Mouse (Mus musculus) right cerebral cortex, postnatal 25 days (tissue): ENCODE data around the gene Aip.
A peak's percentile ranks its signal among the peaks of the same experiment; 100 is the strongest.

ENCODE experiments used
- DNase-seq: peaks from one replicate; pipeline ENCODE4 v3.0.0; 2022

Gene Aip

DNA sequence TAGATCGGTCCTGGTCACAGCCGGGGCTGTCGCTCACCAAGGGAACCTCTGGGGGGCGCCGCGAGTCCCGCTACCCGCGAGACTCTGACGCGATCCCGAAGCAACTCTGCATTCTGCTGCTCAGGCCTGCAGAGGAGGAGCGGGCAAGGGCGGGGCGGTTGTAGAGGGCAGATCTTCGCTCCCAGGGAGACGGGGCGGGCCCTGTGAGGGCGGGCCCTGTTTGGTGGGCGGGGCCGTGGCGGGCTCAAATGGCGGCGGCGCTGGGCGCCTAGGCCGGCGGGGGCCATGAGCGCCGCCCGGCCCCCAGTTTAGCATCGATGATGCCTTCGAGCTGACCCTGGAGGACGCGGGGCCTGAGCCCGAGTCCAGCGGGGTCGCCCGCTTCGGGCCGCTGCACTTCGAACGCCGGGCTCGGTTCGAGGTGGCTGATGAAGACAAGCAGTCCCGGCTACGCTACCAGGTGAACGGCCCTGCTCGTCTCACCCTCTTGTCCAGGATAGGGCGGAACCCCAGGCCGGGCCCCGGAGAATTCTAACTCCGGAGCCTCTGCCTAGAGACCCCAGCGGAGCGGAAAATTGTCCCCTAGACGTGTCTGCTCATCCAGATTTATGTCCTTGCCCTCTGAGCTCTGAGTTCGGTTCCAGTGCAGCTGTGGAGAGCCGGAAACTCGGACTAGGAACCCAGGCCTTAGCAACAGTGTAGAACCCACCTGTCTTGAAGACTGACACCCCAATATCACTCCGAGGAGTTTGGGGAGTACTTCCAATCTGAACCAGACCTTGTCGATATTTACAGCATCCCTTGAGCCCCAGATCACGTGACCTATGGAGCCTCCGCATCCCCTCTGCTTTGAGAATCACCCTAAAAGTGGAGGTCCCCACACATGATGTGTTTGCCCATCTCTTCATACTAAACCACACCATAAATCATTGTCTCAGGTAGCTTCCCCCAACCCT, at the start of gene Aip:
TSS of gene Aip (minus strand) at position 118 of the 956 bp plus-strand sequence.
- DNase-seq, result peak; percentile 98

DNA sequence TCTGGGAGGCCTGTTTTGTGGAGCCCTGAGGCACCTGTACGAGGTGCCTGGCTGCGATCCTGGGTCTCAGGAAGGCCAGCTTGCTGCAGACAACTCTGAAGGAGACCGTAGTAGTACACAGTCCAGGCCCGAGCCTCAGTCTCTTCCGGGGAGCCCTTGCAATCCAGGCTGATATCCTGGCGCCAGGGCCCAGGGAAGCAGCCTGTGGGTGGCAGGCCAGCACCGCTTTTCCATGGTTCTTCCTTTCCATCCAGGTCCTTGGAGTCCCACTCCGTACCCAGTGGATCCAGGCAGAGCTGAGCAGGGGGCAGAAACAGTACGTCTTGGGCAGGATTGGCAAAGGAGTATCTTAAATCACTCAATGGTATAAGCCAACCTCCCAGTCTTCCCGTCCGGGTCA, 47.3 kb upstream of the Aip start:
- no peak for DNase-seq

DNA sequence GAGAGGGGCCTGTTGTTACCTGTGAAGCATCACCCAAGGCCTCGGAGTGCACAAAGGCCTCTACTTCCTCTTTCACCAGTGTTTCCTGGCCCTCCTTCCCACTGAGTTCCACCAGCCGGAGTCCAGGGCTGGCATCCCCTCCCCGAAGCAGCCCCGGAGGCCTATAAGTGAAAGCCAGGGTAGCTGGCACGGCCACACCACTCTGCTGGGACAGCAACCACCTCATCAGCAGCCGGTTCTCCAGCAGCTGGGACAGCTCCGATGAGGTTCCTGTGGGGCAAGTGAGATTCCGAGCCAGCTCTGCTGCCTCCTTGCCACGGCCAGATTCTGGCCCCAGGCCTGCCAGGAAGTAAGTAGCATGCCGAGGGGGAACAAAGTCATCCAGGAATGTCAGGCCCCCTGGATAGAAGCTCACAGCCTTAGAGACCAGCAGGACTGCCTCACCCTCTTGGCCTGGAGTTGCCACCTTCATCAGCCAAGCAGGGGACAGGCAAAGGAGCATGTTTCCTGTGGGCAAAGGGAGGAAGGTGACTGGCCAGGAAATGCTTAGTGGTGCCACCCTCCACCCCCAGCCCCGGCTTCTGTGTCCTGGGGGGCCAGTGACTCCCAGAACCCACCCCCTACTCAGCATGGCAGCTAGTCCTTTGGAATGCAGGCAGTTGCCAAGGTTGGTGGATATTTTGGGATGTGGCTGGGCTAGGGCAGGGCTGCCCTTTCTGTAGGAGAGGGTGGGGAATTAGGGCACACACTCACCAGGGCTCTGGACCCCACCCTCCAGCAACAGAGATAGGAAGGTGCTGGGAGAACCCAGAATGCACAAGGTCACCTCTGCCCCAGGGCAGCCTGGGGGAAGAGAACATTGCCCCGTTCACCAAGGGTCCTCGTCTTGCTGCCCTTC, 46.0 kb upstream of the Aip start:
- no peak for DNase-seq

DNA sequence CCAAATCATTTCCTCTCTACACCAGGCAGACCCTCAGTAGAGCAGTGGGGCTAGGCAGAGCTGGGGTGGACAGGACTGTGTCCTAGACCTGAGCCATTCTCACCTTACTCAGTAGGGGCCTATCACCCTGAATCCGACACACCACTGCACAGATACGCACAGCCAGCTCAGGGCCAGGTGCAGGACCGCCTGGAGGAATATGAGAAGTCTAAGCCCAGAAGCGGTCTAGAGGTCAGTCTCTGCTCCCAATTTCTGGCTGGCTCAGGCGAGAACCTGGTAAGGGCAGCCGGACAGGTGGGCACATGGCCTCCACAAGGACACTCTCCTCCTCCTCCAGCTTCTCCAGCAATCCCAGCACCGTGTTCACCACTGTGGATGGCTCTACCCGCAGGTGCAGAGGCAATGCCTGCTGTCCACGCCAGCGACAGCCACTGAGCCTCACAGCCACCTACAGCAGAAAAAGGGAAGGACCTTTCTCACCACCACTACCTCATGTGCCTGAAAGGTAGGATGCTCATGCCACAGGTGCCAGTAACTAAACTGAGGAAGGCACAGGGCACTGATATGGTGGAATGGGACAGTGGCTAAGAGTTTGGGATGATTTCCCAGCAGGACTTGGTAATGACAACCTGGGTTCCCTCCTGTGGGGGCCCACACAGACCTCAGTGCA, 45.2 kb upstream of the Aip start:
- no peak for DNase-seq

DNA sequence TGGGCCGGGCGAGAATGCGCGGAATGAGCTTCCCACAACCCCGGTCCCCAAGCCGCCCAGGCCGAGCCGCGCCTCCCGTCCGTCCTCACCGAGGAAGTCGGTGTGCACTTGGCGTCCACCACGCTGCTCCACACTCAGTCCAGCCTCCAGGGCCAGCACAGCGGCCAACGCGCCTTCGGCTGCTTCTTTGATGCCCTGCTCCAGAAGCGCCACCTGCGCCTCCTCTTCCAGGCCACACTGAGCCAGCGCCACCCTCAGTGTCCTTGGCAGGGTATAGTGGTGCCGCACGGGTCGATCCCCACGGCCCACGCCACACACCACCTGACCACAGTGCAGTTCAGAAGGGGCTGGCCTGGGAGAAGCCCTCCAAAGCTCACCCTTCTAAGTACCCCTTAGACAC, 44.2 kb upstream of the Aip start:
- DNase-seq, result no peak

DNA sequence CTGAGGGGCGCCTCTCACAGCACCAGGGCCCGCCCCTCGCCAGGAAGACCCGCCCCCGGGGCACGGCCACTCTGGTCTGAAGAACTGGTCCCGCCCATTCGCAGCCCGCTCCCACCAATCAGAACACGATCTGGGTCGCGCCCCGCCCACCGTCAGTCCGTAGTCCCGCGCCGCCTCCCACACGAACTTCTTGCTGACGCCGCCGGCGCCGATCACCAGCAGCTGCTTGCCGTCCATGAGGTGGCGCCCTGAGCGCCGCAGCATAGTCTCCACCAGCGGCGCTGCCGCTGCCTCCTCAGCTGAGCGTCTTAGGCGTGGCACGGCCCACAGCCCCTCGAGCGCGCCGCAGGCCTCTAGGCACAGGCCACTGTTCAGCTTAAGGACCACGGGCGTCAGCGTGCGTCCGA, 43.7 kb upstream of the Aip start:
- peak; percentile 100 for DNase-seq

DNA sequence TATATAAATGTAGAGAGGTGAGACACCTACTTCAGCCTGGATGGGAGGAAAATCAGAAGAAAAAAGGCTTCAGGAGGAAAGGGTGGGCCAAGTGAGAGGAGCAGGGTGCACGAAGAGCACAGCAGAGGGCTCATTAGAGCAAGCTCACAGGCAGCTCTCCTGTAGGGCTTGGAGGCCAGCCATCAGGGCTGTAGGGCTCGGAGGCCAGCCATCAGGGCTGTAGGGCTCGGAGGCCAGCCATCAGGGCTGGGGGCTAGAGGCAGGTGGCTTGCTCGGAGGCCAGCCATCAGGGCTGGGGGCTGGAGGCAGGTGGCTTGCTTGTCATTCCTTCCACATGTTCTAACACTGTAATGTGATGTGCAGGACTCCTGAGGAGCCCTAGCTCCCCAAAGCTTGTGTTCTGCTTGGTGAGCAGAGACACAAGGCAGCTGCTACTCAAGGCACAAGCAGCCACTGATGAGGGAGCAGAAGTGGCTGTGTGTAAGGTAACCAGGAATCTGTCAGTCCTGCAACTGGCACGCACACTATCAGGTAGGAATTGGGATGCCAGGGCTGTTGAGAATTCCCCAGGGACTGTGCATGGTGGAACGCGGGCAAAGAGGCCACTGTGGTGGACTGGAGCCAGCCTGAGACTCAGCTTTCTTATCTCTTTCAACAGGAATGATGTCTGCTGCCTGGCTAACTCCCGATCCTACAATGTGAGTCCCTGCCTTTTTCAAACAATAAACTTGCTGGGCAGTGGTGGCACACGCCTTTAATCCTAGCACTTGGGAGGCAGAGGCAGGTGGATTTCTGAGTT, 41.2 kb upstream of the Aip start:
- DNase-seq, result no peak

DNA sequence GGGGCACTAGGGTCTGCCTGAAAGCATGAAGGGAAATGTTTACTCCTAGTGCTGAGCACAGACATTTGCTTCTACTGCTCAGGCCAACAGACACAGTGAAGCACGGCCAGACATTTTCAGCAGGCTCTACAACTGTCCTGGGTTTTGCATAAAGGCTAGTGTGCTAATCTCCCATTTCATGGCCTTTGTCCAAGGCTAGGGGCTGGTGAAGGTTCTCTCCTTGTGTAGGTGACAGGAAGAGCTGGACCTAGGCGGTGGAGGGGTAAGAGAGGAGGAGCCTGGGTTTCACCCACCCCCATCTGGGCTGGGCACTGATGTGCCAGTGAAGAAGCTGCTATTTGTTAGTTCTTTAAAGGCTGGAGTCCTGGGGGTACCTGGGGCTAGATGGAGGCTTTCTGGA, 39.1 kb upstream of the Aip start:
- DNase-seq, result no peak

DNA sequence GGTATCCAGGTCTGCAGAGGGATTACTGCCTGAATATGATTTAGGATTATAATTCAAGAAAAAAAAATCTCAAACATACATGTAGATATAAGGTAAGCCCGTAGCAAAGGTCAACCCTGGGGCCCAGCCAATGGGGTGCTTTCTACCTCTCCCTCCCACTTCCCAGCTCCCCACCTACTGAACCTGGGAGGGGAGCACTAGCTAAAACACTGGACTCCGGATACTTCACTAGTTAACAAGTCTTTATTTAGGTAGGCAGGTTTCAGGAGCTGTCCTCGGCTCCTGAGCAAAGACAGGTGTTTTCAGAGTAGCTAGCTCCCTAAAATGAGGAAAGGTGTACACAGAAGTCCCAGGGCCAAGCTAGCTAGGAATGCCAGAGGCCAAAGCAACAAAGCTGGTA, 38.4 kb upstream of the Aip start:
- DNase-seq, result no peak

DNA sequence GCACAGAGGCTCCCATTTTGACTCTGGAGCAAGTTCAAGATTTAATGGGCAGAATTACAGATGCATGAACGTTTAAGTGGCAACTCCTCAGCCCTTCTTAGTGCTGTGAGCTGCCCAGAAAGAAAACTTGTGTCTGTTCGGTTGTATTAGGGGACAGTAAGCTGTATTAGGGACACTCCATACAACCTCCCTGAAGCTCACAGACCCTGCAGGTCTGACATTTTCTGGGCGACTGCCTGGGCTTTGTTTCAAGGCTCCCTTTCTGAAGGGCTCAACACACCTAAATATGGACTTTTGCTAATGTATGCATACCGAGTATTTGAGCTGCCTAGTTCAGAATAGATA, 37.9 kb upstream of the Aip start:
- DNase-seq, result no peak

DNA sequence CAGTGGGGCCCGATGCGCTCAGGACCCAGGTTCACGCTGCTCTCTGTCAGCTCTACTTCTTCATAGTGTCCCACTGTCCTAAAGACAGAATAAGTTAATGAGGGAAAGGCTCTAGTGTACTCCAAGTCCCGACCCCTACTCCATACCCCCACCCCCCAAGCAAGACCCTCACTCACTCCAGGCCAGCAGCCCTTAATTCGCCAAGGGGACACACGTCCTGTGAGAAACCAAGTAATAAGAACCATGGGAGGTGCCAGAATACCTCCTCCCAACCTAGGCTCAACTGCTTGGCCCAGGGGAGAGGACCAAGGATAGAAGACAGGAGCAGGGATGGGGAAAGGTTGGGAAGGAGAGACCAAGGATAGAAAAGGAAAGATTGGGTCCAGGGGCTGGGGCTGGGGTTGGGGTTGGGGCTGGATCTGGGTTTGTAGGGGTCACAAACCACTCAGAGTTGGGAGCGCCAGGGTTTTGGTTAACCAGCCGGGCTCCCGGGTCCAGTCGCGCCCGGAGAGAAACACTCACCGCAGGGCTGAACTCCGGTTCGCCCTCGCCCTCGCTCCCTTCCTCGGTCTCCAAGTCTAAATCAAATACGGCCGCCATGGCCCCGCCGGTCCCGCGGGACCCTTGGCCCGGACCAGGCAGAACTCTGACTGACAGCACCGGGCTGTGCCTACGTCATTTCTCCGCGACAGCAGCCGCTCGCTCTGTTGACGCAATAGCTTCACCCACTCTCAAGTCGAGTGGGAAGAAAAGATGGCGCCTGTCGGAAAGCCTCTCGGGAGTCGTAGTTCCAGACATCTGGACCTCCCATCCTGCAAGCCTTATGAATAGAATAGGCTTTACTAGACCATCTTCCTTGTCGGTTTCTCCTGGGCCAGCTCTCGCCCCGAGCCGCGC, 37.2 kb upstream of the Aip start, which contains the start of gene Rps6kb2:
TSS of gene Rps6kb2 (minus strand) at position 709 of the 897 bp plus-strand sequence.
- peak; percentile 97 for DNase-seq

DNA sequence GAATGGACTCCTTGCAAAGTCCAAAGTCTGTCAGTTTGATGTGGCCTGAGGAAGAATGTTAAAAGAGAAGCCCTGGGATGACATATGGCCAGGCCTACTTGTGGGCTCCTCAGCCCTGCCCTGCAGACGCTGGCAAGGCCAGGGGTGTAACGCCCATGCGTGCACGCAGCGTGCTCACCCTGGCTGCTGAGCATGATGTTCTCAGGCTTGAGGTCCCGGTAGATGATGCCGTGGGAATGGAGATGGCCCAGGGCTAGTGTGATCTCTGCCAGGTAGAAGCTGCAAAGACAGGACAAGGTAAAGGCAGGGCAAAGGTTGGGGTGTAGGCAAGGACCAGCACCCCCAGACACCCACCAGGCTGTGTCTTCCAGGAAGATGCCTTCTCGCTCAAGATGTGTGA, 33.4 kb upstream of the Aip start:
- DNase-seq, result no peak

DNA sequence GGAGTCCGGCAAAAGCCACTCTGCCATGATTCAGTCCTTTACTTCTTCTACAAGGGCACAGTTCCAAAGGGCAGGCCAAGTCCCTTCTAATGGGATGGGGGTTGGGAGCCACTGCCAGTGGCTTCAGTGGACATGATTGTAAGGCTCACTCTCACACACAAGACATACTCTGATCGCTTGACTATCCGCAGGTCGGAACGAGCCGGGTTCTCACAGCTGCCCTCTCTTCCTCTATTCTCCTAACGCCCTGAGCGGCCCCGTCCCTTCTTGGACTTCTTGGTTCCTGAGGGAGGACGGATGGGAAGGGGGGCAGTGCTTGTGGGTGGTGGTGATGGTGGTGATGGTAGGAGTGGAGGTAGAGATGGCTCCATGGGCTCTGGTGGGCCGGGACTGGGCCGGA, 31.1 kb upstream of the Aip start:
- no peak for DNase-seq

DNA sequence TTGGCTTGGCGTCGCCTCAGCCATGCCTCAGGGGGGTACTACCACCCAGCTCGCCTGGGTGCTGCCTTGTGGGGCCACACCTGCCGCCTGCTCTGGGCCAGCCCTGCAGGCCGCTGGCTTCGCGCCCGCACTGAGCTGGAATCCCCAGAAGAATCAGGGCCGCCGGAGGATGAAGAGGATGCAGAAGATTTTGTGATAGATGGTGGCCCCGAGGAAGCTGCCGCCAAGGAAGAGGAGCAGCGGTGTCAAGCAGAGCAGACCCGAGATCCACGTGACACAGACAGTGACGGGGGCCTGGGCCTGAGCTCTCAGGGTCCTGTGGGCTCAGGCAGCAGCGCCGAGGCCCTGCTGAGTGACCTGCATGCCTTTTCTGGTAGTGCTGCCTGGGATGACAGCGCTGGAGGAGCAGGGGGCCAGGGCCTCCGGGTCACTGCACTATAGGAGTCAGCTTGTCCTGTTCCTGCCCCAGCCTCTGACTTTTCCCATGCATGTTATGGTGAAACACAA, 30.5 kb upstream of the Aip start:
- DNase-seq, result no peak

DNA sequence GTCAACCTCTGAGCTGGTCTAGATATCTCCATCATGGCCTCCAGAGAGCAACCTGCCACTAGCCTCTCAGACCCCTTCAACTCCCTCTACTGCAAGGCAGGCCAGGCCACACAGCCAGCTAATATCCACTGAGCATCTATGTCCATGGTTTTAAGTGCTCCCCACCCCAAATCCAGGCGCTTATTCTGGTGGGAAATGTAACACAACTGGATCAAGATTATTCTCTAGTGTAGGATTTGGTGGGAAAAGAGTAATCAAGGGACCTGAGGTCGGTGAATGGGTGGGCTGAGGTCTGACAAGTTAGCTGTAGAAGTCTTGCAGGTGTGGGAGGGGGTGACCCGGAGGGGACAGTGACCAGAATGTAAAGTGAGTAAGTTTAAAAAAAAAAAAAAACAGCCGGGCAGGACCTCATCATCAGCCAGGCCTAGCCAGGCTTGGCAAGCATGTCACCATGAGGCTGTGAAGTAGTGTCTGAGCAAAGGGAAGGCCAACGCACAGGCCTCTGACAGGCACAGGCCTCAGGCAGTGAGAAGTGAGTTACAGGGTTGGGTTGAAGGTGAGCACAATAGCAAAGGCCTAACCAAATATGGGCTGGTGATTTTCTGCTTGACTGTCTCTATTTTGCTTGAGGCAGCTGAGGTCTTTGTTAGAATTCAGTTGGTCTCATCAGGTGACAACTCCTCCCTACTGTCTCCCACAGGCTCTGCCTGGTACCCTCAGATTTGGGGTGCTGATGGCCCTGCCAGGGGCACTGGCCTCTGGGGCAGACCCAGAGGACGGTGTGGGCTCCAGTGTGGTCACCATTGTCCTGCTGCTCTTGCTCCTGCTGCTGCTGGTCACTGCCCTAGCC, 29.8 kb upstream of the Aip start:
- no peak for DNase-seq

DNA sequence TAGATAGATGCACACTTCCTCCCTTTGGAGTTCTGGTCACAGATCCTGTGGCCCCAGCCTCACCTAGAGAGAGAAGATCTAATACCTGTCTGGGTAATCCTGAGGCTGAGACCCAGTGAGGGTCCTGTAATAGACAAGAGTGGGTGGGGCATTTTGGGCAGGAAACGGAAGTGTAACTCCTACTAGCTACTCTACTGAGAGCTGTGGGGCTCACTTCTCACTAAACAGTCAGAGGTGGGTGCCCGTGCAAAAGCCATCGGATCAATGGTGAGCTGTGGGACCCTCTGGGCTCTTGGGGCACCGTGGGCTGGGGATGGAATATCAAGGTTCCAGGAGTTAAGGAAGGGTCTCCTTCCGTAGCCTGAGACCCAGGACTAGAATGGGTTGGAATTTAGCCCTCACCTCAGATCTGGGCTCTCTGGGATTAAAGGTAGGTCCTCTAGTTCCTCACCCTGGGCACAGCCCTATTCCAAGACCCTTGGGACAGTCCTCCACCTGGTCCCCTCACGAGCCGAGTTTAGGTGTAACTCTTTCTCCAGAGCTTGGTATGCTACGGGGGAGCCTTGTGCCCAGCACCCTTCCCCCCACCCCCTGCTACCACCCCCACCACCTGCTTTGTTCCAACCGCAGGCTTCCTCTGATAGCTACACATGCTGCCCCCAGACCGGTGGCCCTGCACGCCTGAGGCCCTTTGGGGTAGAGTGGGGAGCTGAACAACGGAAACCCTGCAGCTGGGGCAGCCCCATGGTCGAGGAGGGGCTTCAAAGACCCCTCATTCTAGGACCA, 29.0 kb upstream of the Aip start:
- no peak for DNase-seq

DNA sequence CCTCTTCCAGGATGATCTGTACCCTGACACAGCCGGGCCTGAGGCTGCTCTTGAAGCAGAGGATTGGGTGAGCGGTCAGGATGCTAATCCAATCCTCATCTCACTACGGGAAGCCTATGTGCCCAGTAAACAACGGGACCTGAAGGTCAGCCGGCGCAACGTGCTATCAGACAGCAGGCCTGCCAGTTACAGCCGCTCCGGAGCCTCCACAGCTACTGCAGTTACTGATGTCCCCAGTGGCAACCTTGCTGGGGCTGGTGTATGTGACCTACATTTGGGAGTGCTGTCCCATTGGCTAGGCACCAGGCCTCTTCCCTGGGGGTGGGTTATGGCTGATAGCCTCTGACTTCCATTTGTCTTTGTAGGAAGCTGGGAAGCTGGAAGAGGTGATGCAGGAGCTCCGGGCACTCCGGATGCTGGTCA, 27.6 kb upstream of the Aip start, which contains the start of gene Ptprcap:
TSS of gene Ptprcap (plus strand) at position 373 of the 423 bp plus-strand sequence.
- DNase-seq, result no peak

DNA sequence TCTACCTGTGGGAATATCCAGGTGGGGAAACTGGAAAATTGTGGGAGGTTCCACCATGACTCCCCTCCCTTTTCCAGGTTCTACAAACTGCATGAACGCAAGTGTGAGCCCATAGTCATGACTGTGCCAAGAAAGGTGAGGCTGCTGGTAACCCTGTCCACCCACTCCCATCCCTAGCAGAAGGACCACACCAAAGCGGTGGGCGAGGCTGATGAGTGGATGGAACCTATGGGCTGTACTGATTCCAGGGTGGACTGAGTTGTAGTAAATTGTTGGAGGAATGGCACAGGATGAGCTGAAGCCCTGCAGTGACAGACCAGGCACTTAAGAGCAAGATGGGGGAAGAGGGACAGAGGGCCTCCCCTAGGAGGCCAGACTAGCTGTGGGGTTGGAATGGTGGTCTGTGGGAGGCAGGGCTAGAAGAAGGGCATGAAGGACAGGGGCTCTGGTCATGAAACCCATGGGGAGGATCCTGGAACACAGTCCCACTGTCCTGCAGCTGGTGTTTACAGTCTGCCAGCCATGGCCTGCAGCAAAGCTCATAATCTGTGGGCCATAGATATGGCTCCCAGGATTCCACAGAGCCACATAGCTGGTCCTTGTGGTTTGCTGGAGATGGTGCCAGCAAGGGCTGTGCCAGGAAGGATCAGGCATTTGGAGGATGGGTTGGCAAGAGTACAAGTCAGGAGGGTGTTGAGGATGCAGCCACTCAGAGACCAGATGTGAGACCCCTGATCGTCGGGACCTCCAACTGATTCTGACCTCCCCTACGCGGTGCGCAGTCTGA, 27.0 kb upstream of the Aip start:
- no peak for DNase-seq
